Mouse (Mus musculus) splenic B cell, adult 2 months (primary cell): ENCODE measurements around the gene 1700109H08Rik.
"Not testable (repeated sequence)": the region's sequence is repeated elsewhere in the genome, so short reads cannot be mapped to it uniquely, and the experiment has no call there.

Experiments used
- DNase-seq: peaks from one replicate; pipeline ENCODE4 v3.0.0-alpha.2; 2011; ENCODE audit warnings: low read depth, low spot score
- H3K27me3 ChIP-seq: 2 replicates; pipeline ENCODE4 v1.6.1; 2012; ENCODE audit warnings: mild to moderate bottlenecking, low read length, moderate library complexity, mixed read lengths; ENCODE audit not compliant: control insufficient read depth, poor library complexity, insufficient read depth, severe bottlenecking
- H3K36me3 ChIP-seq: 2 replicates; pipeline ENCODE4 v1.6.1; 2012; ENCODE audit warnings: mild to moderate bottlenecking, low read length, moderate library complexity, mixed read lengths; ENCODE audit not compliant: control insufficient read depth, poor library complexity, insufficient read depth, severe bottlenecking

1700109H08Rik gene

DNA sequence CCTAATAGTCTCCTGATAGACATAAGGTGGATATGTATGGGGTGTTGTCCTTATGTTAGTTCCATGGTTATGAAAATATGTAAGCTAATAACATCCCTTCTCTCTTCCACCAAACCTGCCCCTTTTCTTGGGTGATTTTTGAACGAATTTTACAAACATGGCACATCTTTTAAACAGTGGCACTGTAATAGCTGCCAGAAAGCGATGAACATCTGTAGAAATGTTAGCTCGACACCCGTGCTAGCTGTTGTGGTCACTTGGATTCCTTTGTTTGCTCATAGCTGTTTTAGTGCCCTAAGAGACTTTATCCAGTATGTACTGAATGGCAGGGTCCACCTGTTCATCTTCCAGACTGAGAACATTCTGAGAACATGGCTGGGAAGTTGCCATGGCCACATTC lies at the start of gene 1700109H08Rik:
Gene 1700109H08Rik (plus strand): TSS at position 301 of the 400 bp plus-strand sequence.
- H3K36me3 ChIP-seq, result peaks cover 22% of the 10 kb centered on the region
- no peaks in the 10 kb centered on the region for H3K27me3 ChIP-seq
- DNase-seq, result no peak

DNA sequence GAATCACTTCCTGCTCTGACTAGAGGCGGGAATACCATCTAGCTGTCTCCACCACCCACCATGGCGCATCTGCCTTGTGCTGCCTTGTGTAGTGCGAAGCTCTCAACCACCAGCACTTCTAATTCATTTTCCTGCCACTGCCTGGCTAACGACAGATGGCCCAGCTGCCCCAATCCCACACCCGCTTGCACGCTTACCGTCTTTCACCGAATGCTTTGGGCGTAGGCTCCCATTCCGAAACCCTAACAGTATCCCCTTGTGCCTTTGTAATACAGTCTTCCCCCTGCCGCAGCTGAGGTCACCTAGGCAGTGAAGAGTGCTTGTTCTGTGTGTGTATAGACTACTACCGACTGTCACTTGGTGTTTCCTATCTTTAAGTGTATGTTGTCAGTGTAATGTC lies 49.6 kb upstream of the 1700109H08Rik start:
- peaks cover 3% of the 10 kb centered on the region; the same call in 1 of the 2 replicates for H3K36me3 ChIP-seq
- no peaks in the 10 kb centered on the region for H3K27me3 ChIP-seq
- DNase-seq, result no peak

DNA sequence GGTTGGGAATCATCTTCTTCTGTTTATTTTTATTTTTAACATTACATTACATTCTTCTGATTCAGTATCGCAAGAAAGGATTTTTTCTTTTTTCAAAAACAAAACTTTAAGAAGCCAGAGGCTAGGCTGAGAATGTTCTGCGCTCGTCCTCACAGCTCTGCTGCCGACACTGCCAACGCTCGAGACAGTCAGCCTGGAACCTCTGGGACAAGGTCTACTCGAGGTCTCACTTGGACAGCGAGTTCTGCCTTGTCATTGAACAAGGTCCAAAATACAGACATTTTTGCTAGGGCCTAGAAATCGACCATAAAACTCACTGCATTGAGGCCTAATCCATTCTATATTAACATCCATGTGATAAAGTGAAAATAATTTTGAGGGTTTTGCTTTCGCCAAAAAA lies 48.5 kb upstream of the 1700109H08Rik start:
- no peak for DNase-seq
- no peaks in the 10 kb centered on the region for H3K27me3 ChIP-seq

DNA sequence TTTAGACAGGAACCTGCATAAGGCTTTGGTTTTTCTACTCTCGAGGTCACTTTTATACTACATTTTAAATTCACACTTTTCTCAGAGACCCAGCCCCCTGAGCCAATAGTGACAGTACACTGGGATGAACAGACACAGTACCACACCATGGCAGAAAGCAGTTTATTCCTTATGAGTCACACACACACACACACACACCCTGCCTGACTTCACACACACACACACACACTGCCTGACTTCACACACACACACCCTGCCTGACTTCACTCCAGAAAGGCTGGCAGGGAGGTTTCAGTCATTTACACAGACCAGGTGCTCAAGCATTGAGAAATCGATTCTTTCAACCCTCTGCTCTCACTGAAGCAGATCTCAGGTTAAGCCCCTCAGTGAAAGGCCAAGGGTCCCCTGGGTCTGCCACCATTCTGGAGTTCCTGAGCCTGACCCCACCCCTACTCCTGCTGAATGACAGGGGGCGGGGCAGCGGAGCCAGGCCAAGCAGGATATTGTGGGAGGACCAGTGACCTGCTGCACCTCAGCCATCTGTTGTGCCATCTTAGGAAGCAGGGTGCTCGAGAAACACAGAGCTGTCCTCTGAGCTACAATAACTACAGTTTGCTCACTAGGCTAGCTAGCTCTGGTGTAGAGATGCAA lies 44.2 kb upstream of the 1700109H08Rik start:
- H3K27me3 ChIP-seq, result no peaks in the 10 kb centered on the region
- DNase-seq, result no peak
- H3K36me3 ChIP-seq, result 0 out of 2 replicates have a peak, but pooled peaks cover 2% of the 10 kb centered on the region

More for the DNA sequence above, 48.5 kb upstream of the 1700109H08Rik start:
- peaks cover 3% of the 10 kb centered on the region; the same call in 1 of the 2 replicates for H3K36me3 ChIP-seq

DNA sequence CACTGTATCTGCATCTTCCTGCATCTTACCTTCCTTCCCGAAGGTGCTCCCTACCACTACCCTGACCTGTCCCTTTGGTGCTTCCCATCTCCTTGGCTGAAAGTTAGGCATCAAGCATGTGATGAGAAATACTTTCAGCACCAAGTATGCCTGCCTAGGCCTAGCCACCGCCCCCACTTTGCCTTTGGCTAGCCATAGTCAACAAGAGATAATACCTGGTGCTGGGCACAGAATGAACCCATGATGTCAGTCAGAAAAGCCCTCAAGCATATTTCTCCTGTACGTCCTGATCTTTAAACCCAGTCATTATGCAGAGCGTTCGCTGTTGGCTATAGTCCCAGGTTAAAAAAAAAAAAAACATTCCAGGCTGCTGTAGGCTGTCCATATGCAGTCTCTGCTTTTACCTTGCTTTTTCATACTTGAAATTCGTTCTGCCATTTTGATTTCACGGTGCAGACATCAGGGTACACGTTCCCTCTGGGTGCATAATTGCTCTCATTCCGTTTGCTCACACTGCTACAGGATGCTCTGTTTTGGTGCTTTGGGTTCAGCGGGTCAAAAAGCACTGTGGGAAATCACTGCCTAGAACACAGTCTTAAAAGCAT lies 41.7 kb upstream of the 1700109H08Rik start:
- no peak for DNase-seq

DNA sequence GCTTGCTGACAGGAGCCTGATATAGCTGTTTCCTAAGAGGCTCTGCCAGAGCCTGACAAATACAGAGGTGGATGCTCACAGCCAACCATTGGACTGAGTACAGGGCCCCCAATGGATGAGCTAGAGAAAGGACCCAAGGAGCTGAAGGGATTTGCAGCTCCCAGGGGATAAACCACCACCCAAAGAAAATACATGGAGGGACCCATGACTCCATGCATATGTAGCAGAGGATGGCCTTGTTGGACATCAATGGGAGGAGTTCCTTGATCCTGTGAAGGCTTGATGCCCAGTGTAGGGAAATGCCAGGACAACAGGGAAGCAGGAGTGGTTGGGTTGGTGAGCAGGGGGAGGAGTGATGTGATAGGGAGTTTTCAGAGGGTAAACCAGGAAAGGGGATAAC lies 39.3 kb upstream of the 1700109H08Rik start:
- DNase-seq, H3K36me3 ChIP-seq, H3K27me3 ChIP-seq: not testable (repeated sequence)

More for the DNA sequence above, 41.7 kb upstream of the 1700109H08Rik start:
- no peaks in the 10 kb centered on the region for H3K36me3 ChIP-seq
- H3K27me3 ChIP-seq, result no peaks in the 10 kb centered on the region

DNA sequence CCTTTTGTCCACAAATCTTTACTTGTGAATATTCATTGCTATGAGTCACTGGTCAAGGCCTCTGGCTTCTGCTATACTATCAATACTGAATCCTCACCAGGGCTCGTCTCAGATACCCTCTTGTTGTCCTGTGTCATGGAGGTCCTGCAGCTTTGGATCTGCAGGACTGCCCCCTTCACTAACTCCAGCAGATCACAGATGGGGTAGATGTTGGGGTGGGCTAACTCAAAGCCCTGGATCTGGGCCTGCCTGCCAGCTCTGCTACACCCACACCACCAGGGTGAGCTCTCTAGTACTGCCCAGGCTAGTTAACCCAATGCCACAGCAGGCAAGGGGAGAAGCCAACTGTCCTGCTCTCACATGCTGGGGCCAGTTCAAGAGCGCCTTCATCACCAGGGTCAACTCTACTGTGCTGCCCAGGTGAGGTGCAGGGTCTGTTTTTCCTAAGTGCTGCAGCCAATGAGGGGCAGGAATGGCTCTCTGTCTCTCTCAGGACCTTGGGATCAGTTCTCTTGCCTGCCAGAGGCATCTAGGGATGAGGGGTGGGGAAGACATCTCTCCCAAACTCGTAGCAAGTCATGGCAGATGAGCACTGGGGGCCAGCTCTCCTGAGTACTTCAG lies 34.7 kb upstream of the 1700109H08Rik start:
- no peak for DNase-seq
- Histone ChIP-seq H3K27me3 (no peaks in the 10 kb centered on the region), H3K36me3 (no peaks in the 10 kb centered on the region)

DNA sequence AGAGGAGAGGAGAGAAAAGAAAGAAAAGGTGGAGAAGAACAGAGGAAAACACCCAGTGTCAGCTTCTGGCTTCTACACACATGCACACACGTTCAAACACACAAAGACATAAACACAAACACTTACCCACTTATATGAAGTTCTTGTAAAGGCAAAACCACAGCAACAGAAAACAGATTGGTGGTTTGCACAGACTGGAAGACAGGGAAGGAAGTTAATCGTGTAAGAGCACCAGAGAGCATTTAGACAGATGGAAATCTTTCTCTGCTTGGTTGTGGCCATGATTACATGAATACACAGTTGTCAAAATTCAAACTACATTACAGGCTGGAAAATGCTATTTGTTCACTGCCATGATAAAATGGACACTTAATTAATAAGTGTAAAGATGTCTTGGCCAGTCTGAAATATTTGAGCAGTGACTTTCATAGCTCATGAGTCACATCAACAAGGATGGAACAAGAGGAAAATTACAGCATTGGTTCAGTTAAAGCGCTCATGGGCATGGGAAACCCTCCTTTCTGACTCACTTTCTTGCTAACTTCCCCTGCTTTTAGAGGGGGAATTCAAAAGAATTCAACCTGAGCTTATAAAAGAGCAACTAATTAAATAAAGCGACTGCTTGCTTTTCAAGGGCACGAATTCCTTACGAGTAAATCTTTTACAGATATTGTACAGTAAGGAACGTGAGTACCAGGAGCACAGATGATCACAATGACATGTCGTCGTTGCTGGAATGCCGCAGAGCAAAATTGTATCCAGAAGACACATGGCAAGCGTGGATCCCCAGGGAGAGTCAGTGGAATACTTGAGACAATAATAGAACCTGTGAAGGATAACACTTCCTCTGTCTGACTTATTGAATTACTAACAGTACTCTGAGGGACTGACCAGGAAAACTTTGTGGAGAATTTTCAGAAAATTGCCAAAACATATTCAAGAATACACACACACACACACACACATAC lies 32.6 kb upstream of the 1700109H08Rik start:
- Histone ChIP-seq H3K36me3 (no peaks in the 10 kb centered on the region), H3K27me3 (no peaks in the 10 kb centered on the region)
- no peak for DNase-seq

DNA sequence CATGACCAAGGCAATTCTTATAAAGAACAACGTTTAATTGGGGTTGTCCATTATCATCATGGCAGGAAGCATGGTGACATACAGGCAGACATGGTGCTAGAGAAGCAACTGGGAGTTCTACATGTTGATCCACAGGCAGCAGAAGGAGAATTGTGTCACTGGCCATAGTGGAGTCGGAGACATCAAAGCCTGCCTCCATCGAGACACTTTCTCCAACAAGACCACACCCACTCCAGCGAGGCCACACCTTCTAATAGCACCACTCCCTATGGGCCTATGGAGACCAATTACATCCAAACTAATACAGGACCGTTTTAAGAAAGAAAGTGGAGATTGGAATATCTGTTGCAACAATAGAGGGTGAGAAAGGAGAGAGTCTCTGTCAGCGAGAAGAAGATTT lies 29.5 kb upstream of the 1700109H08Rik start:
- no peaks in the 10 kb centered on the region for H3K27me3 ChIP-seq
- no peak for DNase-seq
- H3K36me3 ChIP-seq, result no peaks in the 10 kb centered on the region

DNA sequence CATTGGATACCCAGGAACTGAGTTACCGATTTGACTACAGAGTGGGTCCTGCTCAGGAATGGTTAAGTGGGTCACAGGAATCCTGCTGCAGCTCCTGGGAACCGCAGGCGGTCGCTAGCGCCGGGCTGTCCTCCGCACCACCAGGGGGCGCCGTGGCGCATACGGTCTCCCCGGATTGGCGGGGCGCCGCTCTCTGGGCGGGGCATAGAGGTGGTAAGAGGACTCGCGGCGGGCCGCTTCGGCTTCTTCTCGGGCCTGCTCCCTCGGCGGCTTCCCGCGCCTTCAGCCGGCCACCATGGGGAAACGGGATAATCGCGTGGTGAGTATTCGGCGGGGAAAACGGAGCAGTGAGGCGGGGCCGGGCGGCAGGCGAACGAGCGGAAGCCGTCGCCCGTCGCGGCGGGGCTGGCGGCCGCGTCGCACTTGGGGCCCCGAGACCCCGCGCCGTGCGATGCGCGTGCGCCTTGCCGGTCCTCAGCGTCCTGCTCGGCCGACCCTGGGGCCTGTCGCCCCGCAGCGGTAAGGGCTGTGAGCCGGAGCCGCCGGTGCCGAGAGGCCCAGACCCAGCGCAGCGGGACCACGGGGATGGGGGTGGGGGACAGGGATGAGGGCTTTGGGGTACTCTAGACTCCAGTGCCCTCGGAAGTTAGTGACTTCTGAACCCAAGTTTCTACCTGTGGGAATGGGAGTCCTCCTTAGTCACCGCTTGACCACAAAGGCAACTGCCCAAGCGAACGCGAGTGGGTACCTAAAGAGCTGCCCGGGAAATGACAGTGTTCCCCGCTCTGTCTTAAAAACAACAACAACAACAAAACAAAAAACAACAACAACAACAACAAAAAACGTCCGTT lies 27.5 kb upstream of the 1700109H08Rik start, which contains the start of gene Fam133b:
Gene Fam133b (plus strand): TSS at position 205 of the 851 bp plus-strand sequence.
- no peaks in the 10 kb centered on the region for H3K36me3 ChIP-seq
- peak; percentile 94 for DNase-seq
- no peaks in the 10 kb centered on the region for H3K27me3 ChIP-seq

DNA sequence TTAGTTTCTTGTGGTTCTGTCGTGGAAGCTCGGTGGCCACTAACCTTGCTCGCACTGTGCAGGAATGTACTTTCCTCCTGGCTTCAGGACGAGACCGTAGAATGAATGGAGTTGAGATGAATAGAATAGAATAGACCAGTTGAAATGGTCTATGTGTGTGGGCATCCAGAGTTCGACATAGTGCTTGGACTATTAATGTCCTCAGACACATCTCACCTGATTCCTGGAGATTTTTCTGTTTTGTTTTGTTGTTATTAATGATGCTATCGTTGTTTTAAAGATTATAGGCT lies 26.9 kb upstream of the 1700109H08Rik start:
- H3K27me3 ChIP-seq, result no peaks in the 10 kb centered on the region
- no peak for DNase-seq
- no peaks in the 10 kb centered on the region for H3K36me3 ChIP-seq

DNA sequence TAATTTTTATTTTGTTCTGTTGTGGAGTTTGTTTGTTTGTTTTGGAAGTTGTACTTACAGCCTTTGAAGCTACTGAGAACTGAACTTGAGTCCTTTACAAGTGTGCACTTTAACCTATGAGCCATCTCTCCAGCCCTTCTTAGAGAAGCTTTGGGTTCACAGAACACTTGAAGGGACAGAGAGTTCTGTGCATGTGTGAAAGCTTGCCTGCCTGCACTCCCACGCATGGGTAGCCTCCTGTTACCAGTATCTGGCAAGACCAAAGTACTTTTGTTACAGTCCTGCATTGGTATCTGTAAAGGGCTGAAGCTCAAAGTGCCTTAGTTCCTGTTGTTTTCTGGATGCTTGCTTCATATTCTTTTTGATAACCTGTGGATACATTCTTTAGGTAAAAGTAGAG lies 25.1 kb upstream of the 1700109H08Rik start:
- peak; percentile 4 for DNase-seq
- no peaks in the 10 kb centered on the region for H3K27me3 ChIP-seq
- no peaks in the 10 kb centered on the region for H3K36me3 ChIP-seq

DNA sequence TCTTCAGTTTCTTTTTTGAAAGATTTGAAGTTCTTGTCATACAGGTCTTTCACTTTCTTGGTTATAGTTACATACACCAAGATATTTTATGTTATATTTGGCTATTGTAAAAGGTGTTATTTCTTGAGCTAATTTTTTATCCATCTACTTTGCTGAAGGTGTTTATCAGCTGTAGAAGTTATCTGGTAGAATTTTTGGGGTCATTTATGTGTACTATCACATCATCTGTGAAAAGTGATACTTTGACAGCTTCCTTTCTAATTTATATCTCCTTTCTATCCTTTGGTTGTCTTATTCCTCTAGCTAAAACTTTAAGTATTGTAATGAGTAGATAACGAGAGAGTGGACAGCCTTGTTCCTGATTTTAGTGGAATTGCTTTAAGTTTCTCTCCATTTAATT lies 19.9 kb upstream of the 1700109H08Rik start:
- peaks cover 7% of the 10 kb centered on the region; the same call in 1 of the 2 replicates for H3K36me3 ChIP-seq
- no peak for DNase-seq
- H3K27me3 ChIP-seq, result no peaks in the 10 kb centered on the region

DNA sequence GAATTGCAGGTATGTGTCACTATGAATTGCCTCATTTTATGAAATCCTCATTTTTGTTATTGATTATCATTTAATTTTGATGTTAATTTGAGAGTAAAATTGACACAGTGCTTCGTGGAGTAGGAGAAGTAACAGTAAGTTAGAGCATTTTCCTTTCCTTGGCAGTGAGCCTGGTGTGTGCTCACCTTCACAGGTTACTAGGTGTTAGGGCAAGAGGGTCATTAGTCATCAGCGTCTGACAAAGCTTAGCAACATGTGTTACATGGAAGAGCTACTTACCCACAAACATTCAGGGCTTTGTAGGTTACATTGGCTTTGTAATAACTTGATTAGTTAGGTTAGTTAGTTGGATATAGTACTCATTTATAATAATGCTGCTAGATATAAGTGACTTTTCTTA lies 17.2 kb upstream of the 1700109H08Rik start:
- no peak for DNase-seq
- peaks cover 7% of the 10 kb centered on the region; the same call in 1 of the 2 replicates for H3K36me3 ChIP-seq

More for the DNA sequence above, 17.2 kb upstream of the 1700109H08Rik start:
- no peaks in the 10 kb centered on the region for H3K27me3 ChIP-seq
